Mouse (Mus musculus) limb, embryonic 14.5 days (tissue): ENCODE measurements at regions not wholly inside any gene's neighbourhood (a gene's known extent, or its start where the extent isn't known, plus 50 kb on each side); places are given as distances from the start of the nearest gene placed in this dataset.

Experiments used
- ATAC-seq: fragments of 200-750 bp; cut with Nextera tagmentation; 2 replicates; pipeline ENCODE4 v1.8.0; 2017; ENCODE audit warnings: low read depth, moderate number of reproducible peaks, moderate TSS enrichment; ENCODE audit not compliant: low FRiP score
- DNase-seq: peaks from one replicate; pipeline ENCODE4 v3.0.0-alpha.2; 2015; ENCODE audit warnings: low spot score
- H3K27ac ChIP-seq: fragments of 300-500 bp; sonication (generic); replicated peaks from 2 replicates; pipeline ENCODE4 v1.5.1; 2014; ENCODE audit warnings: low read depth, mild to moderate bottlenecking, low read length, moderate library complexity, mixed read lengths
- H3K27me3 ChIP-seq: fragments of 300-500 bp; sonication (generic); 2 replicates; pipeline ENCODE4 v1.6.1; 2014; ENCODE audit warnings: low read length, mixed read lengths; ENCODE audit not compliant: control insufficient read depth, insufficient read depth
- H3K36me3 ChIP-seq: fragments of 300-500 bp; sonication (generic); 2 replicates; pipeline ENCODE4 v1.6.1; 2014; ENCODE audit warnings: mild to moderate bottlenecking, low read length, moderate library complexity, mixed read lengths; ENCODE audit not compliant: control insufficient read depth, insufficient read depth
- H3K4me1 ChIP-seq: fragments of 300-500 bp; sonication (generic); 2 replicates; pipeline ENCODE4 v1.6.1; 2014; ENCODE audit warnings: antibody characterized with exemption, low read length, mixed read lengths; ENCODE audit not compliant: control insufficient read depth, insufficient read depth
- H3K4me2 ChIP-seq: fragments of 300-500 bp; sonication (generic); replicated peaks from 2 replicates; pipeline ENCODE4 v1.6.1; 2014; ENCODE audit warnings: low read depth, mild to moderate bottlenecking, low read length, moderate library complexity; ENCODE audit not compliant: severe bottlenecking
- H3K4me3 ChIP-seq: fragments of 300-500 bp; sonication (generic); replicated peaks from 2 replicates; pipeline ENCODE4 v1.5.1; 2014; ENCODE audit warnings: low read length
- H3K9ac ChIP-seq: fragments of 300-500 bp; sonication (generic); 2 replicates; pipeline ENCODE4 v1.6.1; 2014; ENCODE audit warnings: mild to moderate bottlenecking, low read depth, low read length, moderate library complexity; ENCODE audit not compliant: severe bottlenecking
- H3K9me3 ChIP-seq: fragments of 300-500 bp; sonication (generic); 2 replicates; pipeline ENCODE4 v1.6.1; 2016; ENCODE audit warnings: low read length; ENCODE audit not compliant: control insufficient read depth
- POLR2A ChIP-seq: fragments of 200-500 bp; IDR thresholded peaks from 2 replicates; pipeline ENCODE4 v1.8.0; 2012; ENCODE audit warnings: inconsistent platforms, mild to moderate bottlenecking, moderate library complexity, borderline replicate concordance; ENCODE audit not compliant: insufficient read depth, insufficient read length; ENCODE audit errors: extremely low read depth
- WGBS: fragments of 180-500 bp; shearing (Covaris S2); extraction: QIAGEN DNeasy Blood & Tissue Kit; methylation state at CpG from one replicate; pipeline ENCODE4 v1.1.7; 2014; 5-methylcytosine and 5-hydroxymethylcytosine counted together

DNA sequence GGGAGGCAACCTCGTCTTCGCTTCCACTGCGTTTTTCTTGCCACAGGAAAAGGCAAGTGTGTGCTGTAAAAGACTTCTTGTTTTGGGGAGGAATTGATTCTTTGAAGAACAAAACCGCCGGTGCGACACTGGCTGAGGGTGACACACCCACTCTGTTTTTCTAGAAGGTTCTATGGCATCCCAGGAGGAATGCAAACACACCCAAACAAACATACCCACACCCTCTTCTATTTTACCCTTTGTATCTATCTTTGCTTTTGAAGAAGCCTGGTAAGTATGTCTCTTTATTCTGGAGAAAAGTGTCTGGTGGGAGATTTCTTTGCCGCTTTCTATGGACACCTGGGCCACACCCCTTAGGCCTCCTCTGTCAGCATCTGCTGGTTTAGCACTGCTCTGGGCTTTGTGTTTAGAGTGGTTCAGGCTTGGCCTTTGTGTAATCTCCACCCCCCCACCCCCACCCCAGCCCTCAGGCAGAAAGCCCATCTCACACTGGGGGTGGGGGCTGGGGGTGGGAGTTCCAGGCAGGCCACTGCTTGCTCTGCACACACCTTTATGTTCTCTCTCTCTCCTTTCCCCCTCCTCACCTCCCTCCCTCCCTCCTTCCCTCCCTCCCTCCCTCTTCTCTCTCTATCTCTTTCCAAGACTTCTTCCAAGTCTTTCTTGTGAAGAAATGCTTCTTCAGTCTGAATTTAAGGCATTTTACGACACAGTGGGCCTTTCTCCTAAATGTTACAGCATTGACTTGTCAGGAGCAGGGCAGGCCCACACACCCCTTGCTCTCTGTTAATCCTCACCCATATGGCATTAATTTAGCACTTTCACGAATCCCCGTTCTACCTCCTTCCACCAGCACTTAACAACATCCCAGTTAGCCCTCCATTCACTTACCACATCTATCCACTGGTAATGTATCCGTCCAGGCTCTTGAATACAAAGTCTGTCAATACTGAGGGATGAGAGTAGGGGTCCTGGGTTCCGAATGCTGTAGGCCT, 83.2 kb upstream of the Cops8 start:
- DNase-seq (no peak), ATAC-seq (peak; percentile 67; the same call in 1 of the 2 replicates)
- Histone ChIP-seq H3K36me3 (no peaks in the 10 kb centered on the region), H3K4me1 (peaks cover 21% of the 10 kb centered on the region), H3K4me2 (no peak overlapping the region), H3K27me3 (no peaks in the 10 kb centered on the region), H3K9ac (no peak overlapping the region), H3K4me3 (no peak overlapping the region), H3K27ac (peak overlapping the region; percentile 1), H3K9me3 (no peaks in the 10 kb centered on the region)
- WGBS, result 41% methylated on average over 12 of the region's 12 CpGs
- no peak for TF ChIP-seq POLR2A

DNA sequence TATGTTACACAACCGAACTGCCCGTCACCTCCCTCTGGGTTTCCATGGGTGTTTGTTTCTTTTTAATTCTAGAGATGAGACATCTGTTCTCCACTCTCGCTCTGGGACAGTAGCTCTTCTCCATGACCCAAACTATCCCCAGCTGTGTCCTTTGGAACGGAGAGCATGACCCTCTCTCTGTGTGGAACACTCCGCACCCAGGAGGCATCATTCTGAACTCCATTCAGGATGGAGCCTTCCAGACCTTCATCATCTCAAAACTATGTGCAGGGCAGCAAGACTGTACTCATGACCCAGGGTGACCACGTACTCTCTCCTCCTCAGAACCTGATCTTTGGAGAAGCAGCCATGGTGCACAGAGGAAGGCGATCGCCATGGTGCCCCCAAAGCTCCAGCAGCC, 80.5 kb upstream of the Cops8 start:
- H3K4me1 ChIP-seq, result peaks cover 22% of the 10 kb centered on the region
- no peaks in the 10 kb centered on the region for H3K36me3 ChIP-seq
- no peak overlapping the region for H3K9ac ChIP-seq
- no peak for DNase-seq
- no peak overlapping the region for H3K4me2 ChIP-seq
- no peak for ATAC-seq
- no peaks in the 10 kb centered on the region for H3K9me3 ChIP-seq
- no peak for TF ChIP-seq POLR2A
- no peak overlapping the region for H3K27ac ChIP-seq
- H3K4me3 ChIP-seq, result no peak overlapping the region
- H3K27me3 ChIP-seq, result no peaks in the 10 kb centered on the region
- WGBS, result 87% methylated on average over 8 of the region's 8 CpGs

DNA sequence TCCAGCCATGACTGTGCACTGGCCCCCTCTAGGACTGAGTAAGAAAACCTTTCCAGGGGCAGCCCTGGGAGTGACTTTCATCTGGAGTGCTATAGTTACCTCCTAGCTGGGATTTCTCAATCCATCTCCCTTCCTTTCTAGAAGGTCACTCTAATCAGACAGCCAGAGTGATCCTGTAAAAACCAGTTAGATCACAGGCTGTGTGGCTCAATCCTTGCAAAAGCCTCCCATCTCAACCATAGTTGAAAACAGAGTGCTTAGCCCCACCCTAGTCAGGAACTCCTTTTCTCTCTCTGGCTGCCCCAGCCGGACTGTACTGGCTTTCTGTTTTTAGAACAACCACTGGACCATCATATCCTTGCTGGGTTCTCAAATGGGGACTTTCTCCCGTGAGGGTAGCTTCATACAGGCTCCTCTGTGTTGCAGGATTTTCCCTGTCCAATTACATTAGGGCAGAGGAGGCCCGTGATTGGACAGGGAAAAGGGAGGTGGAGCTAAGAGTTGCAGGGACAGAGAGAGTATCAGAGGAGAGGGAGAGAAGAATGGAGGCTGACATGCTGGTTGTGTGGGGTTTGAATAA, 78.0 kb upstream of the Cops8 start:
- Histone ChIP-seq H3K27ac (no peak overlapping the region), H3K4me3 (no peak overlapping the region), H3K27me3 (no peaks in the 10 kb centered on the region), H3K4me1 (peaks cover 13% of the 10 kb centered on the region), H3K9me3 (no peaks in the 10 kb centered on the region), H3K9ac (no peak overlapping the region), H3K36me3 (no peaks in the 10 kb centered on the region), H3K4me2 (no peak overlapping the region)
- DNase-seq (no peak), ATAC-seq (no peak)
- WGBS, result 36% methylated on average over 3 of the region's 3 CpGs
- no peak for TF ChIP-seq POLR2A

DNA sequence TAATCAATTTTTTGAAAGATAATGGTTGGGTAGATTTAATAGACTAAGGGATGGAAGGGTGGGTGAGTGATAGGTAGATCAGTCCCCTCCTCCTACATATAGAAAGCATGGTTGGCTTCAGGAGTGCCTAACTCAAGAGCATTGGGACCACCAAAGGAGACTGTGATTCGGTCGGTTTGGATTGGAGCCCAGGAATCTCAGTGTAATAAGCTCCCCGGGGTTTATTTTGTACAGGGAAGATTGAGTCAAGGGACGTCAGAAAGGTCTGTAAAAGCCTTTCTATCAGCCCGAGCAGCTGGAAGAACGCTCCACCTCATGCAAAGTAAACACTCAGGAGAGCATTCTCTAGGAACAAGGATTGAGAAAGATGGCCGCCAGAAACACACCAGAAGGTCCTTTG, 76.5 kb upstream of the Cops8 start:
- Histone ChIP-seq H3K9ac (no peak overlapping the region), H3K4me1 (0 out of 2 replicates have a peak, but pooled peaks cover 5% of the 10 kb centered on the region), H3K27me3 (no peaks in the 10 kb centered on the region), H3K4me2 (no peak overlapping the region), H3K9me3 (no peaks in the 10 kb centered on the region), H3K27ac (no peak overlapping the region), H3K36me3 (no peaks in the 10 kb centered on the region), H3K4me3 (no peak overlapping the region)
- DNase-seq, result no peak
- ATAC-seq, result no peak
- WGBS, result 59% methylated on average over 7 of the region's 7 CpGs
- no peak for TF ChIP-seq POLR2A

DNA sequence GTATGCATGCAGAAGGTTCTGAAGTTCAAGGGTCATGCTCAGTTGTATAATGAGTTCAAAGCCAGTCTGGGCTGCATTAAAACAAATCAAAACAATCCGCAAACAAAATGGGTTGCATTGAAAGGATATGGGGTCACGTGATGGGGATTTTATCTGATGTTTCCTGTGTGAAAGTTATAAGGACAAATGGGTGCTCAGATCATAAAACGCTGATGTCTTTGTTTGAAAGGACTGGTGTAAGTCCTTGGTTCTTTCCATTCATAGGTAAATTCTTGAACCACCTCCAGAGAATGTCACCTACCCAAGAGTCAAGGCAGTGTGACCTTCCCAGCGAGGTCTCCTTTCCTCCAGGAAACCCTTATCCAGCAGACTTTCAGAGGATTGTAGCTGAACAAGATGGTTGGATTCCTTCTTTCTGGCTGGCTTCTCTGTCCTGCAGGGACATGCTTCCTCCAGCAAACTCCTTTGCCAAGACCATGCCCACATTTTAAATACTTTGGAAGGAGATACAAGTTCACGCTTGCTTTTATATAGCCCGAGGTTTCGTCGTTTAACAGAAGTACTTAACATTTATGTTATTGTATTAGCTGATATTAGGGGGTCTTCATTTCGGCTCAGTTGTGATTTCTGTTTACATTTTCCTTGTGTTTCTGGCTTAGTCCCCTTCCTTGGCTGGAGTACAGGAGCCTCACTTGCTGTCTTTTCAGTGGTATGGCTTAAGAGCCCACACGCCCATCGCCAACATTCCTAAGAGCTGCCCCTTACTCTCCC, 74.6 kb upstream of the Cops8 start:
- Histone ChIP-seq H3K36me3 (no peaks in the 10 kb centered on the region), H3K9ac (no peak overlapping the region)

More for the DNA sequence above, 74.6 kb upstream of the Cops8 start:
- no peaks in the 10 kb centered on the region for H3K9me3 ChIP-seq
- H3K27me3 ChIP-seq, result no peaks in the 10 kb centered on the region
- no peak overlapping the region for H3K4me2 ChIP-seq
- no peak overlapping the region for H3K27ac ChIP-seq
- ATAC-seq, result no peak
- H3K4me1 ChIP-seq, result peaks cover 7% of the 10 kb centered on the region
- 72% methylated on average over 11 of the region's 11 CpGs for WGBS
- TF ChIP-seq POLR2A, result no peak
- no peak for DNase-seq
- H3K4me3 ChIP-seq, result no peak overlapping the region
